Mouse (Mus musculus) ZHBTc4 (cell line): Measurements from ENCODE around the gene Olfr1412.

Experiments
- DNase-seq: peaks from one replicate; pipeline ENCODE4 v3.0.0-alpha.2; 2011; ENCODE audit warnings: low read depth, low spot score

Gene Olfr1412

DNA sequence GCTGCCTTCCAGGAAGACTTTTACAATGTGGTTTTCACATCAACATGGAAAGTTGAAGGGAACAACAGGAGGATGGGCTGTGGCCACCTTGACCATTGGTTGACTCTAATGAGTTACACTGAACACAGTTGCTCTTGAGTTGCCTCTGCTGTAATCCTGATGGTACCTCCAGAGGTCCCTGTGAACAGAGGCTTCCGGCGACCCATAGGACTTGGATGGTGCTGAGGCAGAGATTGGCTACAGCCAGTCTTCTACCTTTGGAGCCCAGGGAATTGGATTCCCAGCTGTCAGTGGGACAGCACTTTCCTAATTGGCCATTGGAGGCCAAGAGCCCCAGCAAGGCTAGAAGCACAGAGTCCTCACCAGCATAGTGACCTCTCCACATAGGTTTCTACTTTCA is at the start of gene Olfr1412:
TSS of gene Olfr1412 (plus strand) at position 301 of the 400 bp plus-strand sequence.
- no peak for DNase-seq

DNA sequence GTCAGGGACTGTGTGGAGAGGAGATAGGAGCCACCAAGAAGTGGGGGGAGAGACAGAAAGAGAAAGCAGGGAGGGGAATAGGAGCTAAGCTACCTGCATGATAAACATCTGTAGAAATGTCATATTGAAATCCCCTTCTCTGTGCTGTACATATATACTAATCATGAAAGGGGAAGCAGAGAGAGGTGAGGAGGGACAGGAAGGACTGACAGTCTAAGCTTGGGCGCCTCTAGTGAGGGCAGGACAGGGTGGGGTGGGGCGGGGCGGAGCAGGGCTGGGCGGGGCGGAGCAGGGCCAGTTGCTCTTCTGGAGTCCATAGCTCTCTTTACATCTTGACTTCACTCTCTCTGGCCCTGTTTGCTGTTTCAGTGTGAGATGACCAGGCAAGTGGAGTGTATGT is 48.6 kb upstream of the Olfr1412 start:
- no peak for DNase-seq

DNA sequence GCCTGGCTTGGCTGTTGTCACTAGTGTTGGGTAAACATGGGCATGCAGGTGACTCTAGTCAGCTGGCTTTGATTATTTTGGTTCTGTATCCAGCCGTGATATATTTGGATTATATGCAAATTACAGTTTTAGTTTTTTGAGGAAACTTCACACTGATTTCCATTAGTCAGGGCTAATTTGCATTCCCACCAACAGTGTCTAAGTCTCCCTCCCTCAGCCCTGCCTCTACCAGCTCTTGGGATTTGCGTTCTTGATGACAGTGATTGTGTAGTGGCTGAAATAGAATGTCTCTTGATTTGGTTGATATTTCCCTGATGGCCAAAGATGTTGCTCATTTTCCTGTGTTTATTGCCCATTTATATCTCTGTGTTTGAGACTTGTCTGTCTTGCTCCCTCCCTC is 46.5 kb upstream of the Olfr1412 start:
- DNase-seq = no peak

DNA sequence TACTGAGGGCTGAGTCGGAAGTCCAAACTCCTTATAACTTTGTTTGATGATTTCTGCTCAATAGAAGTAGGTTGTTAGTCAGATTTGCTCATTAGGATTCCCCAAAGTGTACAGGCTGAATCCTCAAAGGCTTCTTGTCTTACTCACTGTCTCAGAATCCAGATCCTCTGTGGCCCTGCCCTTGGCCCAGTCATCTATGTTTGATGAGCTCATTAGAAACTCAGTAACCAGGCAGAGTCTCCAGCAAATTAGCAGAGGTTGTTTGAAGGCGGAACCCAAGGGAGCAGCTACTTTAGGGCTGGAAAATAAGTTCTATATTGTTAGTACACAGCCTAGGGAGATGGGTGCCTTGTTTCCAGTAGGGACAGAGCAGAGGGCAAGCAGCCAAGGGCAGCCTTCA is 39.6 kb upstream of the Olfr1412 start:
- DNase-seq = no peak

DNA sequence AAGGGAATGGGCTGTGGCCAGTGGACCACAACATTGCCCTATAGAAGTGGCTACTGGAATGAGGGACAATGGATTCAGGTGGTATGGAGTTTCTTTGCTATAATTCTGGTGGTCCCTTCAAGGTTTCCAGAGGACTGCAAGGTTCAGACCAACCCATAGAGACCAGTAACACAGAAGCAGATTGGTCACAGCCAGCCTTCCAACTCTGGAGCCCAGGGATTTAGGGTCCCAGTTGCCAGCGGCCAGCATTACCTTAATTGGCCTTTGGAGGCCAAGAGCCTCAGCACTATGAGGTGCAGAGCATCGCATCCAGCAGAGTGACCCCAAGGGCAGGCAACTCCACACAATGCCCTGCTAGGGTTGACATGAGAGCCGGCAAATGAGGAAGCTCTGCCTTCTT is 14.6 kb upstream of the Olfr1412 start, which contains the start of gene Olfr1413:
TSS of gene Olfr1413 (plus strand) at position 301 of the 400 bp plus-strand sequence.
- DNase-seq = no peak

DNA sequence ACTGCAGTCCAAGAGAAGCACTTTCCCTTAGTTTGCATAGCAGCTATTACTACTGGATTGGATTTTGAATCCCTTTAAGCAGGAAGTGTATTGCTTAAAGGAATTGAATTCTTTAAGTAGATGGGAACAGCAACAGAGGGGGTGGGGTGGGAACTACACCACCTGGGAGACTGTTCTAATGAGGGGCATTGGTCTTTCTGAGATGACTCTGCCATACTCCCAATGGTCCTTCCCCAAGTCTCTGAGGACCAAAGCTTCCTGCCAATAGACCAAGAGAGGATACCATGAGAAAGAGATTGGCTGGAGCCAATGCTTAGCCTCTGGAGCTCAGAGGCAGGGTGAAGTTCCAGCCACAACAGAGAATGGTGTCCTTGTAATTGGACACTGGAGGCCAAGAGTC is 8.5 kb downstream of the Olfr1412 start, which contains the start of gene Olfr1411:
TSS of gene Olfr1411 (plus strand) at position 301 of the 400 bp plus-strand sequence.
- no peak for DNase-seq

DNA sequence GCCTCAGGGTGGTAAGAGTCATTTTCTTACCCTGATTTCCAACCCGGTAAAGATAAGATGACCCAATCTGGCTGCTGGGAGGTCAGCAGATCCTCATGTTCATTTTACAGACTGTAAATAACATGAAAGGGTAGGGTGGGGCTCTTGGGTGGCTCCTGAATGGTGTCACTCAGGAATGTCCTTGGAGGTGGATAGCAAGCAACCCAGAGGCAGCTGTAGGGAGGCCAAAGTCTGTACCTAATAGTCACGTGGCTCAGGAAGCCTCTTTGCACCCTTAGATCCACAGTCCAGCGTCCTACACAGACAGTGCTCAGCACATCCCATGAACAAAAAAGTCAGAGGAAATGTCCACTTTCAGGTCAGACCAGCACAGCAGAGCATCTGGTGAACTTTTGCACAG is 10.4 kb downstream of the Olfr1412 start:
- peak; percentile 22 for DNase-seq

DNA sequence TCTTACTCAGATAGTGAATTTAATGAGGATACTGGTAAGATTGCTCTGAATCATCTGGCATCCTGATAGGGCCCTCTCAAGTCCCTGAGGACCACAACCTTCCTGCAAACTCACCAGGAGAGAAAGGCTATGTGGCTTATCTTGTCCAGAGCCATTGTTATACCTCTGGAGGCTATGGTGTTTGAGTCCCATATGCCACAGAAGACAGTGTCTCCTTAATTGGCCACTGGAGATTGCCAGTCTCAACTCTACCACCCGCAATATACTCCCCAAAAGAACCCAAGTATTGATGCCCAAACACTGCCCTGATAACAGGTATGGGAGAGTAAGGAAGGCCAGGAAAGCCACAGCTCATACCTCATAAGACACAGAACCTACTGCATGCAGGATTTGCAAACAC is 19.9 kb downstream of the Olfr1412 start, which contains the start of gene Olfr1410:
TSS of gene Olfr1410 (plus strand) at position 301 of the 400 bp plus-strand sequence.
- no peak for DNase-seq

DNA sequence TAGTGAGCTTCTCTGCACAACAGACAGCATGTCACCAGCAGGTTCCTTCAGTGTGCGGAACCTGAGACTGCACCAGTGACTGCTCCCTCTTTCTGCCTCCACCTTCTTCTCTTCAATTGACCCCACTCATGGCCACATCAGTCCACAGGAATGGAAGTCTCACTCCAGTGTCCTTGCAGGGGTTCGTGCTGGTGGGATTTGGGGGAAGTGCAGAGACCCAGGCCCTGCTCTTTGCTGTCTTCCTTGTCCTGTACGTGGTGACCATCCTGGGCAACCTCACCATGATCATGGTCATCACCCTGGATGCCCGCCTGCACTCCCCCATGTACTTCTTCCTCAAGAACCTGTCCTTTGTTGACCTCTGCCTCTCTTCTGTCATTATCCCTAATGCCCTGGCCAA is 22.1 kb downstream of the Olfr1412 start:
- no peak for DNase-seq

DNA sequence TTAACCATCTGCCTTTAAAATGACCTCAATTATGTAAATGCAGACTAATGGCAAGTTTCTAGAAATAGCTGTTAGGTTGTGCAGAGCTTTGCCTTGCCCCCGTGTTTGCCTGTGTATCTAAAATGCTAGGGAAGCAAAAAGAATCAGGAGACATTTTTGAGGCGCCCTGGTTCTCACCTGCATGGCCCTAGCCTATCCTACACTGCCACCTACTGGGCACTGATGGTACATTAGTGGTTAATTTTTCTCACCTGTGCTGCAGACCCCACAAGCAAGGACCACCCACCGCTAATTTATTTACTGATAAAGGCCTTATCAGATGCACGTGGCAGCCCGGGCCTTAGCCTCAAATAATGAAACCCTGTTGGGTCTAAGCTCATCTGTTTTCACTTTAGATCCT is 25.4 kb downstream of the Olfr1412 start:
- DNase-seq = peak; percentile 56

DNA sequence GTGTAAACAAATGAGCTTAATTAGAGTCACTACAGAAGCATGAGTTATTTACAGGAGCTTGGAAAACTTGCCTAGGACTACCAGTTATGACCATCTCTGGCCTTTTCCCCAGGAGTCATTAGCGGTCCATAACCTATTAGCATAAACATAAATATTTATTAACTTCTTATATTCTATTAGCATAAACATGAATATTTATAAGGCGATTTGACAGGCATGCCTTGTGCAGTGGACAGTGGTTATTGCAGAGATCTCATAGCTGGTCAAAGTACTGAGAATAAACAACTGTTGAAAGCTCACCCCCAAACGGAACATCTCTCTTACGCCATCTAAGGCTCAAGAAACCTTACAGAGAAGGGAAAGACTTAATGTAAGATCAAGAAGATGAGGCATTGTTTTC is 27.6 kb downstream of the Olfr1412 start:
- DNase-seq = no peak

DNA sequence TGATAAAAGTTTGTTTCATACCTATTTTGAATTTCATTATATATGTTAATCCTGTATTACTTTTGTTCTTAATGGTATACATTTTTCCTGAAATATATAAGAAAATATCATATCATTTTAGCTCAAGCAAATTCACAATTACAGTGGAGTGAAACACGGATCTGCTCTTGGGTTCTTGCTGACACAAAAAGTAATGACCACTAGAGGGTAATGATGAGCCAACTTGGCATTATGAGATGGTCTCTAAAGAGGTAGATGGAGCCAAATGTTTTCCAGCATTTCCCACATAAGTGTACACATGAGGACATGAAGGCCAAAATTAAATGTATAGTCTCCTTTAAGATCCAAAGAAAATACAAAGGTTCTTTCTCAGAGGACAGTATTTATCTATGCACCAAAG is 28.9 kb downstream of the Olfr1412 start:
- DNase-seq = peak; percentile 29

DNA sequence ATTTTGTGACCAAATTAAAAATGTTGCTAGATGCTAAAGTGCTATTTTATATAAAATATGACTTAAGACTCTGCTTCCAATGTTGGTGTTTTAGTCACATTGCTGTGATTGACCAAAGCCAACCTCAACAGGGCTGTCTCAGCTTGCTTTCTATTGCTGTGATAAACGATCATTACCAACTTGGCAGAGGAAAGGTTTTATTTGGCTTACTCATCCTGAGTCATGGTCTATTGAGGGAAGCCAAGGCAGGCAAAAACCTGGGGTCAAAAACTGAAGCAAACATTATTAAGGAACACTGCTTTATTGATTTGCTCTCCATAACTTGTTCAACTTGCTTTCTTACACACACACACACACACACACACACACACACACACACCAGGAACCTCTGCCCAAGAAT is 30.5 kb downstream of the Olfr1412 start:
- DNase-seq = no peak

DNA sequence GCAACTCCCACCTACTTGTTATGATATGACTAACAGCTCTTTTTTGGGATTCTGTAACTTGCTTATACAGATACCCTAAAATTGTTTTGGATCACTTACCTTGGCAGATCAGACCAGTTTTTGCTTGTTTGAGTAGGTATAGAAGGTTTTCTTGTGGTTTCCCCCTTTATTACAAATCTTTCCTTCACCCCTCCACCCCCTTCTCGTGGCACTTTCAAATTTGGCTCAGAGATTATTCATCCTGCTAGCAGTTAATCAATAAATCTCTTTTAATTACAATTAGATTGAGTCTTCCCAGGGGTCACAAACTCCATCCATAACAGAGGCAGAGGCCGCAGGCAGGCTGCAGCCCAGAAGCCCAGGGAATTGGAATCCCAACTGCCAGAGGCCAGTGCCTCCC is 31.9 kb downstream of the Olfr1412 start, which contains the start of gene Olfr12:
TSS of gene Olfr12 (plus strand) at position 301 of the 400 bp plus-strand sequence.
- no peak for DNase-seq

DNA sequence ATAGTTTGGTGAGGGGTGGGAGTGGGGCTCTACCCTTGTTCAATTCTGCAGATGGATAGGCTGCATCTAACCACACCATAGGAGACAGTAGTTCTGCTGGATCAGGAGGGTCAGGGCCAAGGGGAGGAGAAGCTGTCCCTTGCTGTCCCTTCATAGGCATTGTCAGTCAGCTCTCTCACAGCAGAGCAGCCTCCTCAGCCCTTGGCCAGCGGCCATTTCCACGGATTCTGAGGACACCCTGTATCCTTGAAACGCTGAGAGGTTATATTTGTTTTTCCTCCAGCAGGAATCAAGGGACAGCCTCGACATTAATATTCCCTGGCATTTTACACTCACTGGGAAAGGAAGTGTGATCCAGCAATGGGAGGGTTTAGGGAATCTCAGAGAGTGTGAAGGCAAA is 32.8 kb downstream of the Olfr1412 start:
- DNase-seq = no peak

DNA sequence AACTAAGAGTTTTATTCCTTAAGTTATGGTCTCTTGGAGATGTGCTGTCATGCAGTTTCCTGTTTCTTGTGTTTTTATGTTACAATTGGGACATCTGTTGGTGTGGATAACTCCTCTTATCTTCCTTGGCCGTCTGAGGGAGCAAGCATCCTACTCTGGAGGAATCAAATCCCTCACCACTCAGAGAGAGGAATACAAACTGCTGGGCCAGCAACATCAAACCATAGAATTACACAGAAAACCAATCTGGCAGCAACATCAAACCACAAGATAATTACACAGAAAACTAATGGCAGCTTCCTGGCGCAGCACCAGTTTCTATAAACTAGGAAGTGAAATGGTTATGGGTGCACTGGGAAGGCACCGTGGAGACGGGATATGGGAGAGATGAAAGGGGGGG is 42.6 kb downstream of the Olfr1412 start:
- no peak for DNase-seq

DNA sequence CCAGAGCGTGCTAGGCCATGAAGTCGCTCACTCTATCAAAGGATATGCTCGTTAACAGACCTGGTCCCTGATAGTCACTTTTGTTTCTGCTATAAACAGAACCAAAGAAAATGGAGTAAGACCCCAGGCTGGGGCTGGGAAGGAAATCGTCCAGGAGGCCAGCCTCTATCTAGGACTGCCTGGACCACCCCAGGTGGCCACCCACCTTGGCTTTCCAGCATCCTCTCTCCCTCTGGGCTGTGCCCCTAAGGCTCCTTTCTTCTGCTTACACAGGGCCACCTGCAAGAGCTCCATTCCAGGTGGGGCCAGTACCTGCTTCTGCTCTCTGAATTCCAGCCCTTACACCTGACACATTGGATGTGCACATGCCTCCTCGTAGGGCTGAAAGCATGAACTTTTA is 46.6 kb downstream of the Olfr1412 start:
- DNase-seq = no peak

DNA sequence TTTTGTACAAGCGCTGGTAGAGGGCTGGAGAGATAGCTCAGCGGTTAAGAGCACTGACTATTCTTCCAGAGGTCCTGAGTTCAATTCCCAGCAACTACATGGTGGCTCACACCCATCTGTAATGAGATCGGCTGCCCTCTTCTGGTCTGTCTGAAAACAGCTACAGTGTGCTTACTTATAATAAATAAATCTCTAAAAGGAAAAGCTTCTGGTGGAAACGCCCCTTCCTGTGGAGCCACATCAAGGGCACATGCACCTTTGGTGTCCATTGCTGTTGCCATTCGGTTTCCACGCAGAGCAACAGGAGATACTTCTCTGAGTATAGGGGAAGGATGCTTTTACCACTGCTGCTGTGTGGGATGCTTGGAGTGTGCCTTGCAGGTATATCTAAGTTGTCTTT is 47.4 kb downstream of the Olfr1412 start:
- peak; percentile 30 for DNase-seq

DNA sequence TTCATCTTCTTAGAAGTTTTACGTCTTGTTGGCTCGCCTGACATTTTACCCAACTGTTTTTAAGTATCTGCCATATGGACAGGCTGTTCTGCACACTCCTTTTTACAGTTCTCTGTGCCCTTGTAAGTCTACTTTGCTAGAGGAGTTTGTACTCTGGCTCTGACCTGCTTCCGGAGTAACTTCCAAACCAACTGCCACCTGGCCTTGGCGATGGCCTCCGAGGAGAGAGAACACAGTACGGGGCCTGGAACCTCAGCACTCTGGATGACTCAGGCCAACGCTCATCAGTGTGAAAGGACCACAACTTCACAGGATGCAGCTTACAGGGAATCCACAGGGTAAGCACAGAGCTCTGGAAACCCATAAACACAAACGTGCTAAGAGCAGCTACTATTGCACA is 48.1 kb downstream of the Olfr1412 start:
- DNase-seq = no peak

DNA sequence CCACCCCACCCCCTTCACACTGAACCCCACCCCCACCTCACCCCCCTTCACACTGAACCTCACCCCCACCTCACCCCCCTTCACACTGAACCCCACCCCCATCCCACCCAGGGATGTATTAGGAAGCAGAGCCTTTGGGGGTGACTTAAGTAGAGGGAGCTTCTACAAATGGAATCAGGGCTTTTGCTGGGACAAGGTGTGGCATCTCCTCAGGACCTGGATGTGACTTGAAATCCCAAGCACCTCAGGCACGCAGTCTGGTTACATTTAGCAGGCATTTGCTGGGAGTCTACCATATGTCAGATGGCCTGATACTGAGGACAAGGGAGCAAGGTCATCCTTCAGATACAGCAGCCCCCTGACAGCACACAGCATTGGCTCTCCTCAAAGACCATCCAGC is 49.0 kb downstream of the Olfr1412 start:
- no peak for DNase-seq

DNA sequence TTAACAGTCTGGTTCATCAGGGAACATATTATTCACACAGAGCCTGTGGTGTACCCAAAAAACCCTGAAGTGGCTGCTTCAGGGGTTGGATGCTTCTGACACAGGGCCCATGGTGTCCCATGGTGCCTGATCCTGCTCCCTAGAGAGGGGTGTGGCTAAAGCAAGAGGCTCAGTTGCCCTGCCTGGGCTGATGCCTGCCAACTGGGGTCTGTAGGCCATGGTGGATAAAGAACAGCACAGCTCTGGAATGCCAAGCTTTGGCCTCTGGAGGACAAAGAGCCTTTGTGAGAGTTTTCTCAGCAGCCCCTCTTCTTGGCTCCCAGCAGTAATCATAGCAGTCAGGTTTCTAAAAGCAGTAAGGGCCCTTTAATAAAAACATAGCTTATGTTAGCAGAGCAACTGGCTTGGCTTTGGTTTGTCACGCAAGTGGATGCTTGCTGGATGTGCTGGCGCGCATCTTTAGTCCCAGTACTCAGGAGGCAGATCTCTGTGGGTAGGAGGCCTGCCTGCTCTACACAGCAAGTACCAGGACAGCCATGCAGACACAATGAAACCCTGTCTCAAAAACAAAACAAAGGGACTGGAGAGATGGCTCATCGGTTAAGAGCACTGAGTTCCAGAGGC is 49.5 kb downstream of the Olfr1412 start:
- DNase-seq = no peak

DNA sequence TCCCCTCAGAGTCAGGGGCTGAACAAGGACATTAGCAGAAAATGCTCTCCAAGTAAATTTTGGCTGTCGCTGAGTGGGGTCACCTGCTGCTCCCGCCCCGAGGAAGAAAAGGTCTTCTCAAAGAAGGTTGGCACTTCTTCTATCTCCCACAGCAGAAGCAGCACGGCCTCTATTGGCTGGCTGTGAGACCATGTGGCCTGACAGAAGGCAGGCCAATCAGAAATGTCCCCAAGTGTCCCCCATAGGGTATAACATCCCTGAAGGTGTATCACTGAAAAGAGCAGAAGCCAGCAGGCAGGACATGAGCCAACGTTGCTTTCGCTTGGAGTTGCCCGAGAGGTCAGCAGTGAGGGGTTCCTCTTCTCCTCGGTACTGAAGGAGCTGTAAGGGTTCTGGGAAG is 50.4 kb downstream of the Olfr1412 start:
- DNase-seq = no peak

DNA sequence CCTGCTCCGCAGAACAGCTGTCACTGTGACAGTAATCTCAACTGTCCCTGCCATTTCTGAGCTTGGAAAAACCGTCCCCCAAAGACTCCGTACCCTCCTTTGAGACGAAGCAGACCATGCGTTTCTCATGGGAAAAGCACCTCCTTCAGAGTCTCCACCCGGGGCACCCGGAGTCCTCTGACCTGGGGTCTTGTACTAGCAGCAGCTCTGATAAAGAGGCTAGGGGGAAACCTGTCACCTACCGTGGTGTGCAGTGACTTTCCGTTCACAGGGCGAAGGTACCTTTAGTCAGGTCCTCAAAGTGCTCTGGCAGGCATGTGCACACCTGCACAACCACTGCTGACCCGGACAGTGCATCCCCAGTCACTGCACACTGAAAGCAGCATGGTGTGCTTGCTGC is 51.1 kb downstream of the Olfr1412 start:
- no peak for DNase-seq
